Mouse (Mus musculus) midbrain, postnatal 0 days (tissue): ENCODE results near the gene Slc7a5. TPM values are rescaled to one million over a fixed set of nuclear protein-coding genes. Genes with fewer than 3 reads are reported as not detected.
A peak's percentile ranks its signal among the peaks of the same experiment; 100 is the strongest.

Experiments used
- ATAC-seq: fragments of 200-750 bp; cut with Nextera tagmentation; 2 replicates; pipeline ENCODE4 v1.8.0; 2017; ENCODE audit warnings: moderate number of reproducible peaks, mild to moderate bottlenecking, moderate TSS enrichment, moderate library complexity; ENCODE audit not compliant: low FRiP score
- DNase-seq: peaks from one replicate; pipeline ENCODE4 v3.0.0-alpha.2; 2015; ENCODE audit warnings: low spot score
- H3K27ac ChIP-seq: fragments of 300-500 bp; sonication (generic); 2 replicates; pipeline ENCODE4 v1.5.1; 2014; ENCODE audit warnings: low read depth, mild to moderate bottlenecking, low read length, mixed read lengths
- H3K27me3 ChIP-seq: fragments of 300-500 bp; sonication (generic); 2 replicates; pipeline ENCODE4 v1.6.1; 2014; ENCODE audit warnings: low read length, control low read depth, mixed read lengths; ENCODE audit not compliant: insufficient read depth
- H3K36me3 ChIP-seq: fragments of 300-500 bp; sonication (generic); 2 replicates; pipeline ENCODE4 v1.6.1; 2014; ENCODE audit warnings: low read length, control low read depth, mixed read lengths; ENCODE audit not compliant: insufficient read depth
- H3K4me1 ChIP-seq: fragments of 300-500 bp; sonication (generic); 2 replicates; pipeline ENCODE4 v1.6.1; 2014; ENCODE audit warnings: mild to moderate bottlenecking, control low read depth, antibody characterized with exemption, low read length, mixed read lengths; ENCODE audit not compliant: insufficient read depth
- H3K4me2 ChIP-seq: fragments of 300-500 bp; sonication (generic); 2 replicates; pipeline ENCODE4 v1.6.1; 2014; ENCODE audit warnings: low read depth, mild to moderate bottlenecking, low read length, mixed read lengths; ENCODE audit not compliant: poor library complexity, severe bottlenecking
- H3K4me3 ChIP-seq: fragments of 300-500 bp; sonication (generic); 2 replicates; pipeline ENCODE4 v1.5.1; 2014; ENCODE audit warnings: low read depth, mild to moderate bottlenecking, low read length, moderate library complexity
- H3K9ac ChIP-seq: fragments of 300-500 bp; sonication (generic); replicated peaks from 2 replicates; pipeline ENCODE4 v1.6.1; 2014; ENCODE audit warnings: mild to moderate bottlenecking, low read length, moderate library complexity, mixed read lengths; ENCODE audit not compliant: poor library complexity, severe bottlenecking
- H3K9me3 ChIP-seq: fragments of 300-500 bp; sonication (generic); 2 replicates; pipeline ENCODE4 v1.6.1; 2016; ENCODE audit warnings: low read length, control low read depth
- CTCF ChIP-seq: IDR thresholded peaks from 2 replicates; pipeline ENCODE4 v1.5.1; 2016; ENCODE audit warnings: antibody characterized with exemption, mild to moderate bottlenecking
- WGBS: fragments of 180-500 bp; shearing (Covaris S2); extraction: QIAGEN DNeasy Blood & Tissue Kit; methylation state at CpG from one replicate; pipeline ENCODE4 v1.1.7; 2014; 5-methylcytosine and 5-hydroxymethylcytosine counted together
- polyA plus RNA-seq: library from polyadenylated mRNA; unstranded; fragments of >200 nt; fragmentation: Nextera tagmentation; extraction: Ambion mirVana; gene quantifications from 2 replicates; pipeline ENCODE4 v1.2.1, GENCODE M21; 2015
- total RNA-seq: library from RNA; depleted of rRNA; stranded (reverse); fragments of >200 nt; gene quantifications from 2 replicates; pipeline ENCODE4 v1.2.3, GENCODE M21; 2014

The Slc7a5 gene
- total and polyA plus RNA-seq, 2 experiments from 2014 or later: 64.5 to 115 TPM

- H3K9me3 ChIP-seq: no peaks in the 10 kb centered on the region
- no peak overlapping the region for H3K4me3 ChIP-seq
- DNase-seq (no peak), ATAC-seq (no peak)
- WGBS: 78% methylated on average over 8 of the region's 8 CpGs
- no peak overlapping the region for H3K4me2 ChIP-seq
- H3K9ac ChIP-seq: no peak overlapping the region
- no peak for TF ChIP-seq CTCF
- no peak overlapping the region for H3K27ac ChIP-seq
- H3K4me1 ChIP-seq: 0 out of 2 replicates have a peak, but pooled peaks cover 3% of the 10 kb centered on the region
- no peaks in the 10 kb centered on the region for H3K36me3 ChIP-seq
- no peaks in the 10 kb centered on the region for H3K27me3 ChIP-seq
Observed at GRCm38 (mm10) chr8:121943716-121944115, 36.2 kb upstream of the Slc7a5 start.

GRCm38 (mm10) chr8:121943057-121943540, 35.6 kb upstream of the Slc7a5 start:
- Histone ChIP-seq H3K4me3 (no peak overlapping the region), H3K9me3 (no peaks in the 10 kb centered on the region), H3K36me3 (no peaks in the 10 kb centered on the region), H3K9ac (no peak overlapping the region), H3K4me1 (no peaks in the 10 kb centered on the region), H3K4me2 (no peak overlapping the region), H3K27ac (no peak overlapping the region), H3K27me3 (no peaks in the 10 kb centered on the region)
- DNase-seq: no peak
- ATAC-seq: no peak
- no peak for TF ChIP-seq CTCF
- 38% methylated on average over 2 of the region's 2 CpGs for WGBS

GRCm38 (mm10) chr8:121938732-121939131, 31.2 kb upstream of the Slc7a5 start:
- WGBS: 84% methylated on average over 7 of the region's 7 CpGs

GRCm38 (mm10) chr8:121936391-121936790, 28.9 kb upstream of the Slc7a5 start:
- no peak for DNase-seq
- peaks cover 4% of the 10 kb centered on the region; the same call in 1 of the 2 replicates for H3K4me1 ChIP-seq
- H3K27me3 ChIP-seq: no peaks in the 10 kb centered on the region
- no peak overlapping the region for H3K9ac ChIP-seq
- TF ChIP-seq CTCF: no peak
- H3K4me2 ChIP-seq: no peak overlapping the region
- H3K36me3 ChIP-seq: no peaks in the 10 kb centered on the region
- no peak overlapping the region for H3K27ac ChIP-seq
- no peak for ATAC-seq
- H3K9me3 ChIP-seq: no peaks in the 10 kb centered on the region
- 85% methylated on average over 14 of the region's 14 CpGs for WGBS
- no peak overlapping the region for H3K4me3 ChIP-seq

More at GRCm38 (mm10) chr8:121938732-121939131, 31.2 kb upstream of the Slc7a5 start:
- Histone ChIP-seq H3K4me3 (no peak overlapping the region), H3K27ac (no peak overlapping the region), H3K4me2 (no peak overlapping the region), H3K9me3 (no peaks in the 10 kb centered on the region), H3K27me3 (no peaks in the 10 kb centered on the region), H3K9ac (no peak overlapping the region), H3K36me3 (no peaks in the 10 kb centered on the region), H3K4me1 (peaks cover 4% of the 10 kb centered on the region; the same call in 1 of the 2 replicates)
- ATAC-seq: no peak
- no peak for TF ChIP-seq CTCF
- no peak for DNase-seq

- Histone ChIP-seq H3K4me2 (no peak overlapping the region), H3K36me3 (no peaks in the 10 kb centered on the region), H3K9me3 (no peaks in the 10 kb centered on the region), H3K4me3 (no peak overlapping the region), H3K27ac (peak overlapping the region; percentile 74), H3K4me1 (peaks cover 4% of the 10 kb centered on the region; the same call in 1 of the 2 replicates), H3K27me3 (no peaks in the 10 kb centered on the region), H3K9ac (peak overlapping the region; percentile 33)
- DNase-seq (peak; percentile 97), ATAC-seq (peak; percentile 86)
- peak; percentile 81 for TF ChIP-seq CTCF
- WGBS: 31% methylated on average over 12 of the region's 12 CpGs
Observed at GRCm38 (mm10) chr8:121935341-121936294, 28.1 kb upstream of the Slc7a5 start.

GRCm38 (mm10) chr8:121934923-121935322, 27.4 kb upstream of the Slc7a5 start:
- no peak overlapping the region for H3K9ac ChIP-seq
- H3K9me3 ChIP-seq: no peaks in the 10 kb centered on the region
- H3K36me3 ChIP-seq: no peaks in the 10 kb centered on the region
- peaks cover 4% of the 10 kb centered on the region; the same call in 1 of the 2 replicates for H3K4me1 ChIP-seq
- peak overlapping the region; percentile 44 for H3K27ac ChIP-seq
- no peak overlapping the region for H3K4me2 ChIP-seq
- no peaks in the 10 kb centered on the region for H3K27me3 ChIP-seq
- ATAC-seq: peak; percentile 32
- no peak overlapping the region for H3K4me3 ChIP-seq
- no peak for DNase-seq
- no peak for TF ChIP-seq CTCF
